Mouse (Mus musculus) bone marrow, adult 2 months (tissue): ENCODE data around the gene Chpf. TPM values are rescaled to one million over a fixed set of nuclear protein-coding genes. Genes with fewer than 3 reads are reported as not detected.

Source experiments
- H3K27ac ChIP-seq: fragments of 200-500 bp; 2 replicates; pipeline ENCODE4 v1.5.1; 2012; ENCODE audit warnings: low read depth, mild to moderate bottlenecking, control low read depth, inconsistent platforms, low read length; ENCODE audit not compliant: control insufficient read depth, poor library complexity, insufficient read depth
- H3K4me1 ChIP-seq: fragments of 200-500 bp; 2 replicates; pipeline ENCODE4 v1.6.1; 2011; ENCODE audit warnings: low read length; ENCODE audit not compliant: control insufficient read depth, insufficient read depth
- H3K4me3 ChIP-seq: fragments of 200-500 bp; replicated peaks from 2 replicates; pipeline ENCODE3; 2011; ENCODE audit warnings: mild to moderate bottlenecking, low read depth, low read length, control low read depth; ENCODE audit not compliant: control insufficient read depth
- CTCF ChIP-seq: fragments of 200-500 bp; IDR thresholded peaks from 2 replicates; pipeline ENCODE4 v1.5.1; 2011; ENCODE audit warnings: low read length, control low read depth; ENCODE audit not compliant: control insufficient read depth, insufficient read depth
- POLR2A ChIP-seq: fragments of 200-500 bp; IDR thresholded peaks from 2 replicates; pipeline ENCODE4 v1.6.1; 2011; ENCODE audit warnings: low read depth, mild to moderate bottlenecking, control low read depth, low read length, borderline replicate concordance; ENCODE audit not compliant: control insufficient read depth
- WGBS: fragments of 180-500 bp; shearing (Covaris S2); methylation state at CpG from one replicate; pipeline ENCODE4 v1.1.7; 2018; 5-methylcytosine and 5-hydroxymethylcytosine counted together
- polyA plus RNA-seq: library from polyadenylated mRNA; stranded (reverse); fragments of >200 nt; gene quantifications from 2 replicates; pipeline ENCODE4 v1.2.4, GENCODE M21; 2011; ENCODE audit warnings: low replicate concordance; ENCODE audit not compliant: missing spikeins, insufficient read depth, insufficient read length

Gene Chpf
- polyA plus RNA-seq, 1 experiment = 4.7 TPM

- Histone ChIP-seq H3K27ac (no peak overlapping the region), H3K4me1 (no peaks in the 10 kb centered on the region; the same call in 1 of the 2 replicates), H3K4me3 (no peak overlapping the region)
- TF ChIP-seq POLR2A (no peak), CTCF (no peak)
- WGBS = 88% methylated on average over 11 of the region's 11 CpGs
These were observed 2.7 kb downstream of the Chpf start for GRCm38 (mm10) chr1:75476441-75476840.

DNA sequence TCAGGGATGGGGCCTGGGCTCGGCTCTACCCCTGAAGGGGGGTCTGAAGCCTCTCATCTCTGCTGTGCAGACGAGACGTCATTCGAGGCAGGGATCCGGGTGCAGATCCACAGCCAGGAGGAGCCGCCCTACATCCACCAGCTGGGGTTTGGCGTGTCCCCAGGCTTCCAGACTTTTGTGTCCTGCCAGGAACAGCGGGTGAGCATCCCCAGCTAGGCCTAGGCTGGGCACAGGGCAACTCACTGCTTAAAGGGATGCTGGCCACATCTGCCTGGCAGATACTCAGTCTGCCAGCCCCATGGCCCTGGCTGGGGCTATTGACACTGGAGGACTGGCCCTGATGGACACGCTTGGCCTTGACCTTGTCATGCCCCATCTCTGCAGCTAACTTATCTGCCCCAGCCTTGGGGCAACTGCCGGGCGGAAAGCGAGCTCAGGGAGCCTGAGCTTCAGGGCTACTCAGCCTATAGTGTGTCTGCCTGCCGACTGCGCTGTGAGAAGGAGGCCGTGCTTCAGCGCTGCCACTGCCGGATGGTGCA is 9.8 kb downstream of the Chpf start:
- no peaks in the 10 kb centered on the region for H3K4me1 ChIP-seq

GRCm38 (mm10) chr1:75467215-75467927 is 11.7 kb downstream of the Chpf start:
- TF ChIP-seq POLR2A (no peak), CTCF (peak; percentile 71)
- WGBS = 8% methylated on average over 14 of the region's 14 CpGs
- no peaks in the 10 kb centered on the region for H3K4me1 ChIP-seq
- H3K4me3 ChIP-seq = no peak overlapping the region
- H3K27ac ChIP-seq = no peak overlapping the region

More for the DNA sequence above, 9.8 kb downstream of the Chpf start:
- Histone ChIP-seq H3K27ac (no peak overlapping the region), H3K4me3 (no peak overlapping the region)
- WGBS = 79% methylated on average over 17 of the region's 17 CpGs
- TF ChIP-seq CTCF (no peak), POLR2A (no peak)

- TF ChIP-seq CTCF = no peak
- no peak for TF ChIP-seq POLR2A
- H3K4me3 ChIP-seq = no peak overlapping the region
- no peak overlapping the region for H3K27ac ChIP-seq
- H3K4me1 ChIP-seq = no peaks in the 10 kb centered on the region; the same call in 1 of the 2 replicates
- 81% methylated on average over 5 of the region's 5 CpGs for WGBS
These were observed 15.4 kb downstream of the Chpf start for GRCm38 (mm10) chr1:75463652-75464204.

DNA sequence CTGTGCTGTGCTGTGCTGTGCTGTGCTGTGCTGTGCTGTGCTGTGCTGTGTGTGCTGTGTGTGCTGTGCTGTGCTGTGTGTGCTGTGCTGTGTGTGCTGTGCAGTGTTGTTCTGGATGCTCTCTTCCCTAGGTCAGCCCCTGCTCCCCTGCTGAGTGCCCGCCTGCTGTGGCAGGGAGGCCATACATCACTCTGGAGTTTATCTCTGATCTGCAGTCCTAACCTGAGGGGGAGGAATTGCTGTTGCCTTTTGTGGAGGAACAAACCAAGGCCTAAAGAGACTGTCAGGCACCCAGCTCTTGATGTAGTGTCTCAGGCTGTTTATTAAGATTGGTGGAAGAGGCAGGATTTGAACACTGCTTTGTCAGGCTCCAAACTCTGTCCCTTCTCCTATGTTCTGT is 16.5 kb downstream of the Chpf start:
- Histone ChIP-seq H3K4me3 (no peak overlapping the region), H3K4me1 (no peaks in the 10 kb centered on the region; the same call in 1 of the 2 replicates), H3K27ac (no peak overlapping the region)
- TF ChIP-seq CTCF (no peak), POLR2A (no peak)
- WGBS = 41% methylated on average over 1 of the region's 1 CpGs

DNA sequence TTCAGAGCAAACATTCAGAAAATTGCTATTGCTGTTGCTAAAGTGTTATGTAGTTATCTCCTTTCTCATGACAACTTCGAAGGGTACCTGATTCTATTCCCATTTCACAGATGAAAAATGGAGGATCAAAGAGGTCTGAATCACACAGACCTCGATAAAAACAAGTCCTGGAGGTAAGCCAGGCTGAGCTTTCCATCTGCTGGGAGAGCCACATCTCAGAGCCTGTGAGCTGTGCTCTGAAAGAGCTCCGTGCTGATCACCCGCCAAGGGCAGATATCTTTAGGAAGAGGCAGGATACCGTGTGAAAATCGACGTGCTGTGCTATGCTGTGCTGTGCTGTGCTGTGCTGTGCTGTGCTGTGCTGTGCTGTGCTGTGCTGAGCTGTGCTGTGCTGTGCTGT is 18.8 kb downstream of the Chpf start:
- 63% methylated on average over 7 of the region's 7 CpGs for WGBS
- Histone ChIP-seq H3K4me3 (no peak overlapping the region), H3K4me1 (no peaks in the 10 kb centered on the region; the same call in 1 of the 2 replicates), H3K27ac (no peak overlapping the region)
- TF ChIP-seq CTCF = no peak
- TF ChIP-seq POLR2A = no peak

DNA sequence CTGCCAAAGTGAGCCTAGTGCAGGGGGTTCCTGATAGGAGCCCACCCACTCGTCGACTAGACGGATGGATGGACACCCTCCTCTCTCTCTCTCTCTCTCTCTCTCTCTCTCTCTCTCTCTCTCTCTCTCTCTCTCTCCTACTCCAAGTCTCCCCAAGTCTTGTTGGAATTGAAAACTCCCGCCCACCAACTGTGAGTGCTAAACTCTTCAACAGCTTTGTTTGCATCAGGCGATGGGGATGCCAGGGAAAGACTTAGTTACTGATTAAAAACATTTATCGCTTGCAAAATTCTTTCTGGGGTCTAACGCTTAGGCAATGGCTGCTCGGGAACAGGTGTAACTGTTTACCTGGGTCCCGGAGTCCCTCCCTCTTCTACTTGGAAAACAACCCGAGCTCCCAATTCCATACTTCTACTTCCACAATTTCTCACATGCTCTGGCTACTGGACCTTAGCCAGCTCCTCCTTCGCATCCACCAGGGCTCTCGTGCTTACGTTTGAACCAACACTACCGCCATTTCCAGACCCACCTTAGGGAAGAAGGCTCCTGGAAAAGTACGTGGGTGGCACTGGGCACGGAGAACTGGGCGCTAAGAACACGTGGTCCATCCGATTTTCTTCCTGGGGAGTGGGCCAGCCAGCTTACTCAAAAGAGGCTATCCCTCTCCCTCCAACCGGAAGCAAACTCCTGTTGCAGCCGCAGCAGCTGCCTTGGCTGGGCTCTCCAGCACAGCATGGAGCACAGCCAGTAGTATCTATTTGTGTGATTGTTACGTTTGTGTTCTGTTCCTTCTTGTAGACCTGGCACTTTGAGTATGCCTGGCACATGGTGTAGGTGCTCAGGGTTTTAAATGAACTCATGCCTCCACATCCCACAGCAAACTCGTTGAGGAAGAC is 20.1 kb downstream of the Chpf start:
- WGBS = 21% methylated on average over 23 of the region's 23 CpGs
- H3K4me3 ChIP-seq = no peak overlapping the region
- H3K4me1 ChIP-seq = no peaks in the 10 kb centered on the region; the same call in 1 of the 2 replicates
- H3K27ac ChIP-seq = no peak overlapping the region
- TF ChIP-seq CTCF (no peak), POLR2A (no peak)
